Mouse (Mus musculus) adrenal gland (tissue): ENCODE measurements at regions not wholly inside any gene's neighbourhood (a gene's known extent, or its start where the extent isn't known, plus 50 kb on each side); places are given as distances from the start of the nearest gene placed in this dataset.

ENCODE experiments used
- intact Hi-C: fragments of 180-260 bp; cut with DNase I; formaldehyde crosslinking; loops from one replicate; pipeline ENCODE4 v1.15.1; 2025

GRCm38 (mm10) chr13:53903626-53904025 lies 151.9 kb downstream of the Drd1 start:
- intact Hi-C loops, result no loop called here

DNA sequence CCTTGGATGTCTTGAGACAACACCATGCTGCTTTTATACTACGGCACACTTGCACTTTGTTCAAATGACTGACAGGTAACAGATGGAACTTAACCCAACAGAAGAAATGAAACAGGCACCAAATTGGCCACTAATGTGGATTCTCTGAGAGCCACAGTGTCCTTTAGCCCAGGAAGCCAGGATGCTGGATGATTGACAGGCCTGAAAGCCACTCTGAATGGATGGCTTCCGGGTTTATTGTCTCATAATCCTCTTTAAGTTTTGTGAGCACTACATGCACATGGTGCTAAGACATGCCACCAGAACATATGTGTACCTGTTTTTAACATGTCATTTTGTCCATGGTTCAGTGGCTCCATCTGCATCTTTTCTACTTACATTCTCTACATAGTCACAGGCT lies 152.7 kb downstream of the Drd1 start:
- intact Hi-C loops, result no loop called here

DNA sequence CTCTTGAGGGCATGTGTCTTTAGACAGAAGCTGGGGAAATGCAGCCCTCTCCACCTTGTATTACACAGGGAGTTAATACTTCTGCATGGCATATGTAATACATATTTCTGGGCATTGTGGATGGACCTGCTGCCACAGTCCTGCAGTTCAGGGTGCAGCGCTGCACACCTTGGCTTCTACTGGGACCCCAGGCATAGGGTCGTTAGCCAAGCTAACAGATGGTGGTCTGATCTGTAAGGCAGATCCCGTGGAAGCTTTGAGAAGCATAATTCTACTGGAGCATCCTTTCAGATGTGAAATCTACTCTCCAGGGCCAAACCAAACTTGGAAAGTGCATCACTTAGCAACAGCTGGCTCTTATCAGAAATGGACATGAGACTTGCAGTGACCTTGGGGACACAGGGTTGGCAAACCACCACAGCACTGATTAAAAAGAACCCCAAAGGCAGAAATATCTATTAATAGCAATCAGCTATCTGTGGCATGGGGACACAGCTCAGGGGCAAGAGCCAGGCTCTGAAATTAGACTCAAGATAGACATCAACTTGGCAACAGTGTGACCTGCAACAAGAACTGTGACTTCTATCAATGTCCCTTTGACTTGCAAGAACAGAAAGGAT lies 155.0 kb downstream of the Drd1 start:
- intact Hi-C loops, result no loop called here

DNA sequence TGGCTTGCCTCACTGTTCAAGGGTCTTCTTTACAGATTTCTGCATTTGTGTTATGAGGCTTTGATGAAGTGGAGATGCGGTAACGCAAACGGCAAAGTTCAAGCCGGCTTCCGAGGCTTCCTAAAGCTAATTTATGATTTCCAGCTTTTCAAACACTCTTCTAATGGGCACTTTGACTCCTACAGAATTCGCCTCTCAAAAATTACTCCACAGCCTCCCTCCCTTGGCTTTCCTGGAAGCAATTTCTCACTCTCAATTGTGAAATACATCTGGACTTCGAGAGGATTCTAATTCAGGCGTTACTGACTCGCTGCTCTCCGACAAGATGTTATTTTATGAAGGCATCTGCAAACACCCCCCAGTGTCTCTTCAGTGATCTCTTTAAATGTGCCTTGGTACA lies 157.2 kb downstream of the Drd1 start:
- intact Hi-C loops, result no loop called here

GRCm38 (mm10) chr13:53897176-53897575 lies 158.3 kb downstream of the Drd1 start:
- intact Hi-C loops, result no loop called here

GRCm38 (mm10) chr13:53888411-53888810 lies 167.1 kb downstream of the Drd1 start:
- intact Hi-C loops, result no loop called here

DNA sequence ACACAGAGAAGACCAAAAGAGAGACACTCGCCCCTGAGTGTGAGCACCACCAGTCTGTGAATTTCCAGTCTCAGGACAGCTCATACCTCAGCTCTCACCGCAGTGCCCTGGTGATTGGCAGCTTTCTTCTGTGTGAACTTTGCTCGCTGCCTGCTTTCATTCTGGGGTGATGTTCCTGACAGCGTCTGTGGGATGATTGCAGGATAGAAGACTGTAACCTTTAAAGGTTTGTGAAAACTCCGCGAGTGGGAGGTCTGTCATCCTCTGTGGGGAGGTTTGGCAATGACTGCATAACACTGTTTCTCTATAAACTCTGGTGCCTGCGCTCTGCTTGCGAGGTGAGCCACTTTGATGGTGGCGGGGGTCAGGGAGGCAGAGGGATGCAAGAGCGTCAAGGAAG lies 169.7 kb downstream of the Drd1 start:
- intact Hi-C loops, result no loop called here

GRCm38 (mm10) chr13:53883206-53883605 lies 172.3 kb downstream of the Drd1 start:
- intact Hi-C loops, result no loop called here

DNA sequence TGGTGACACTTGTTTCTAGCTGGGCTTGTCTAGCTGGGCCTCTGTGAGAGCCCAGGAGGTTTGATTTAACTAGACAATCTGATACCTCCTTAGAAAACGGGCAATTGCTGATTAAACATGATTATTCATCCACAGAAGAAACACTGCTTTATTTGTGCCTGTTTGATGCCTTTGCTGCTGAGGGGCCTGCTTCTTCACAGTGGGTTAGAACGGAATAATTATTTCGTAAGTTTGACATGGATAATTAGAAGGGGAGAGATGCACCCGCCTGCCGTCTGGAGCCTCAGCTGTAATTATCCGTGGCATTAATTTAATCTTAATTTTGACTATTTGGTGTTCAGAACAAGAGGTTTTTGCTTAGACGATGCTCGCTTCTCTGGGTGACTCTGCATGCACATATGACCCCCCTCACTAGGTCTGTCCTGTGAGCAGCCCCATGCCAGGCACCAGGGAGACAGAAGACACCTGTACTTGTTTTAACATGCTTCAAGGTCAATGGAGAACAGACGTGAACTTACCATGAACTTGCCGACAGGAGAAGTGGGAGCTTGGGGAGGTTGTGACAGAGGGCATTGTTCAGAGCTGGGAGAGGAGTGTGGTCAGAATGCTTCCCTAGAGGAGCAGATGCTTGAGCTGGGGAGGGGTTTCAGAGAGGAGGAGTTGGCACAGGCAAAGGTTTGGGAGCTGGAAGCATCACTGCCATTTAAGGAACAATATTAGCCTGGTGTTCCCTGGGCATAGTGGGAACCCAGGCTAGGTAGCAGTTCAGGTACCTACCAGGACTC lies 174.8 kb downstream of the Drd1 start:
- intact Hi-C loops, result no loop called here

- intact Hi-C loops, result no loop called here
These were observed 180.0 kb downstream of the Drd1 start for GRCm38 (mm10) chr13:53875546-53875945.

DNA sequence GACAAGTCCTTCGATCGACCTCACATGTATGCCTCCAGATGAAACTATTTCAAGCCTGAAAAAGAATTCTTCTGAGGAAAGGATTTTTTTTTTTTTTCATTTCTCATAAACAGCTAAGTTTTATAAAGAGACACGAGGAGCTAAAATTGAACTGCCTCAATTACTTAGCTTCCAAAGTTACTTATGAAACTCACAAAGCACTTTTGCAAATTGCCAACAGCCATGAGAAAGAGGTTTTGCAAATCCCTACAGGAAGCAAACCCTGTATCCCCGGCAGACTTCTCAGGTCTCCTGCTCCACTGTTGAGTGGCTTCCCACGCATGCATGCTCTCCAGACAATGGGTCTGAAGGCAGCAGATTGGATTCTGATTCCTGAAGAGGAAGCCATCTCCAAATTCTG lies 190.2 kb downstream of the Drd1 start:
- intact Hi-C loops, result no loop called here

GRCm38 (mm10) chr13:53862336-53862735 lies 193.2 kb downstream of the Drd1 start:
- intact Hi-C loops, result no loop called here

- intact Hi-C loops, result no loop called here
These were observed 201.3 kb downstream of the Drd1 start for GRCm38 (mm10) chr13:53854196-53854595.

DNA sequence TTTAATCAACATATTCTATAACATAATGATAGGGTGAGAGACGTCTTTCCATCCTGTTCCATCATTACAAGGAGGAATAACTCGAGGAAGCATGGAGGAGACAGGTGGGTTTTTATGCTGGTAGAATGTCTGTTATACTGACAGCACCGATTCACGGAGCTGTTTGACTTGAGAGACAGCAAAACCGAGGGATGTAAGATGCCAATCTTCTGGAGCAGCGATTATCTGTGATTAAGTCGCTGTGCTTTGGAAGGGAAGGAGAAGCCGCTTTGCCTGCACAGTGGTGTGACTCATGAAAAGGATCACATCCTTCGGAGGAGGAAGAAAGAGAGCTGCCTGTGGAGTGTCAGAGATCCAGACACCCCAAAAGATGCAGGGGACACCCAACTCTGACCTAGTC lies 205.4 kb downstream of the Drd1 start:
- intact Hi-C loops, result no loop called here

GRCm38 (mm10) chr13:53846221-53846620 lies 209.3 kb downstream of the Drd1 start:
- intact Hi-C loops, result no loop called here

DNA sequence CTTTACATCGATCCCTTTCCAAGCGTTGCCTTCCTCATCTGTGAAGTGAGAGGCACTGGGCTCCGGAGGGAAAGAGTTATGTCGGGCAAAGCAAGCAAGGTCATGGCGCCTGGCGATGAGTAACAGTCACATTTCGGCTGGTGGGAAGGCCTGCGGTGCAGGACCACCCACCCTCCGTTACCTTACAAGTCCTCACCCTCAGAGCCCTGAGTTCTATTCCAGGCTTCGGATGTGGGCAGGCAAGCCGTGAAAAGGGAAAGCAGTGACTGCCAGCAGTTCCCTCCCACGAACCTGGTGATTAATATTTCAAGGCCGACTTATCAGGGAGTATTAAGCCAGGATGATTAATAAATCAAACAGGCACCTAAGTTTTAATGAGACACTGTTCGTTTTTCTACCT lies 209.7 kb downstream of the Drd1 start:
- intact Hi-C loops, result no loop called here

DNA sequence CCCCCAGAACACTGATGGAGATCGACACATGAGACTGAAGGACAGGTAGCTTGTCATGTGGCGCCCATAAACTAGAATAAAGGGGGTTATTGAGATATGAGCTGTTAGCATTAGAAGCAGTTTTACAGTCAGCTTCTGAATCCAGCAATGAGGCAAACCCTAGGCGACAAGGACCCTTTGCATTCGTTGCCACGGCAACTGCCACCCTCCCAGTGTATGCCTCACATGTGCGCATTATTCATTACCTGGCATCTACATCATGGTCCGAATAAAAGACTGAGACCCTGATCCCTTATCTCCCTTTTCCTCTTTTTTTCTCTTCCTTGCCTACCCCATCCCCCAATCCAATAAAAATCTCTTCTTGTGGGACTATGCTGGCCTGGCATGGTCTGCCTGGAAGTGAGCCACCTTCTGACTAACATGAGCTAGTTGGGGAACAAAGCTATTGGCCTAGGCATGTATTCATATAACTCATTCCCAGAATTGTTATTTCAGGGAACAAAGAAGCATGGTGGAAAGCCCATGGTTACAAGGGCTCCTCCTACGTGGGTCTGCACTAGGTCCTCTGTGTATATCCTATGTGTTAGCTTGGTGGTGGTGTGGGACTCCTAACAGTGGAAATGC lies 229.4 kb downstream of the Drd1 start:
- intact Hi-C loops, result no loop called here

DNA sequence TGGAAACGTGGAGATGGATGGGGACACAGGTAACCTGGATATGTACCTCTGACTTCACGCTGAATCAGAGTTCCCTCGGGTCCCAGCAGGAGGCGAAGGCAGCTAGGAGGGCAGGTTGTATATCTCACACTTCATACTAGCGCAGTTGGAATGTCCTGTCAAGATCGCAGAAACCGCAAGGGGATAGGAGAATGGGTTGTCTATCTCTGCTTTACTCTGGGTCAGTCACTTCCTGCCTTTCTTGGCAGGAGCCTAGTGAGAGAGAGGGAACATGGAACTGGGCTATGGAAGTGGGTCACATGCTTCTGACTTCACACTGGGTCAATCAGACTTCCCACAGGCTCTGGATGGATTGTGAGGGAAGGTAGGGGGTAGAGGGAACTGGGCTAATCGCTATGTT lies 233.4 kb downstream of the Drd1 start:
- intact Hi-C loops, result no loop called here

- intact Hi-C loops, result no loop called here
These were observed 239.9 kb downstream of the Drd1 start for GRCm38 (mm10) chr13:53815629-53816028.

- intact Hi-C loops, result no loop called here
These were observed 241.4 kb downstream of the Drd1 start for GRCm38 (mm10) chr13:53814088-53814487.

GRCm38 (mm10) chr13:53811862-53812261 lies 243.6 kb downstream of the Drd1 start:
- intact Hi-C loops, result loop anchor here (1.0 kb wide), 1 partner anchor 243 kb away; the partner anchor contains the start of gene Drd1

- intact Hi-C loops, result no loop called here
These were observed 244.4 kb downstream of the Drd1 start for GRCm38 (mm10) chr13:53811151-53811550.
